Mouse (Mus musculus): Measurements from ENCODE around the gene Sema3b.

Sema3b gene

GRCm38 (mm10) chr9:107608741-107609432 is at the start of gene Sema3b:
Gene Sema3b, minus strand, starts transcription at chr9:107609229.
- no peak for DNase-seq (ENCODE audit: low spot score)

GRCm38 (mm10) chr9:107658096-107658495 is 49.1 kb upstream of the Sema3b start:
- no peak for DNase-seq (ENCODE audit: low spot score)

- no peak for DNase-seq (ENCODE audit: low spot score)
These were observed 48.1 kb upstream of the Sema3b start for GRCm38 (mm10) chr9:107657144-107657543.

GRCm38 (mm10) chr9:107654585-107654984 is 45.6 kb upstream of the Sema3b start:
- no peak for DNase-seq (ENCODE audit: low spot score)

GRCm38 (mm10) chr9:107653474-107653873 is 44.4 kb upstream of the Sema3b start:
- no peak for DNase-seq (ENCODE audit: low spot score)

GRCm38 (mm10) chr9:107650708-107651481 is 41.9 kb upstream of the Sema3b start:
- no peak for DNase-seq (ENCODE audit: low spot score)

GRCm38 (mm10) chr9:107650225-107650624 is 41.2 kb upstream of the Sema3b start:
- no peak for DNase-seq (ENCODE audit: low spot score)

- no peak for DNase-seq (ENCODE audit: low spot score)
These were observed 39.7 kb upstream of the Sema3b start for GRCm38 (mm10) chr9:107648767-107649166.

- no peak for DNase-seq (ENCODE audit: low spot score)
These were observed 37.9 kb upstream of the Sema3b start for GRCm38 (mm10) chr9:107646975-107647374.

GRCm38 (mm10) chr9:107645577-107645976 is 36.5 kb upstream of the Sema3b start:
- peak; percentile 95 for DNase-seq (ENCODE audit: low spot score)

- no peak for DNase-seq (ENCODE audit: low spot score)
These were observed 36.1 kb upstream of the Sema3b start for GRCm38 (mm10) chr9:107645153-107645510.

GRCm38 (mm10) chr9:107644495-107645152 is 35.6 kb upstream of the Sema3b start:
- DNase-seq (ENCODE audit: low spot score): peak; percentile 95

GRCm38 (mm10) chr9:107643544-107644214 is 34.6 kb upstream of the Sema3b start:
- no peak for DNase-seq (ENCODE audit: low spot score)

- DNase-seq (ENCODE audit: low spot score): no peak
These were observed 32.6 kb upstream of the Sema3b start for GRCm38 (mm10) chr9:107641666-107642065.

GRCm38 (mm10) chr9:107640257-107640772 is 31.3 kb upstream of the Sema3b start:
- DNase-seq (ENCODE audit: low spot score): no peak

- peak; percentile 85 for DNase-seq (ENCODE audit: low spot score)
These were observed 28.0 kb upstream of the Sema3b start for GRCm38 (mm10) chr9:107637070-107637469.

GRCm38 (mm10) chr9:107635279-107636028 is 26.4 kb upstream of the Sema3b start, which contains the start of gene Gnai2:
Gene Gnai2, minus strand, starts transcription at chr9:107635367.
- DNase-seq (ENCODE audit: low spot score): peak; percentile 94

- DNase-seq (ENCODE audit: low spot score): no peak
These were observed 25.6 kb upstream of the Sema3b start for GRCm38 (mm10) chr9:107634406-107635278.

- DNase-seq (ENCODE audit: low spot score): no peak
These were observed 24.8 kb upstream of the Sema3b start for GRCm38 (mm10) chr9:107633661-107634405.

Data from retina, embryonic 14.5 days (tissue).